Mouse (Mus musculus): ENCODE results near the gene Gm10190. TPM values are rescaled to one million over a fixed set of nuclear protein-coding genes. Genes with fewer than 3 reads are reported as not detected.

The Gm10190 gene
- polyA plus RNA-seq, 1 experiment from 2014 or later = 3.0 TPM

GRCm38 (mm10) chr17:80367276-80367675 is 6.1 kb downstream of the Gm10190 start:
- Histone ChIP-seq H3K9me3 (no peaks in the 10 kb centered on the region), H3K9ac (no peak overlapping the region), H3K4me3 (no peak overlapping the region), H3K4me2 (no peak overlapping the region), H3K36me3 (no peaks in the 10 kb centered on the region), H3K4me1 (no peaks in the 10 kb centered on the region), H3K27ac (no peak overlapping the region), H3K27me3 (no peaks in the 10 kb centered on the region; the same call in 1 of the 2 replicates)
- WGBS = 83% methylated on average over 5 of the region's 5 CpGs
- ATAC-seq (ENCODE audit: insufficient number of reproducible peaks, insufficient read depth, low FRiP score, low TSS enrichment, low read depth) = no peak

GRCm38 (mm10) chr17:80360245-80360644 is 13.1 kb downstream of the Gm10190 start:
- no peaks in the 10 kb centered on the region for H3K4me1 ChIP-seq
- H3K36me3 ChIP-seq = no peaks in the 10 kb centered on the region
- H3K9me3 ChIP-seq = no peaks in the 10 kb centered on the region
- H3K4me2 ChIP-seq = no peak overlapping the region
- H3K9ac ChIP-seq = no peak overlapping the region
- no peak for ATAC-seq (ENCODE audit: insufficient number of reproducible peaks, insufficient read depth, low FRiP score, low TSS enrichment, low read depth)
- WGBS = 86% methylated on average over 8 of the region's 8 CpGs
- no peak overlapping the region for H3K4me3 ChIP-seq
- no peak overlapping the region for H3K27ac ChIP-seq
- no peaks in the 10 kb centered on the region for H3K27me3 ChIP-seq

GRCm38 (mm10) chr17:80347234-80347633 is 26.1 kb downstream of the Gm10190 start:
- H3K4me1 ChIP-seq = peaks cover 5% of the 10 kb centered on the region; the same call in 1 of the 2 replicates
- ATAC-seq (ENCODE audit: insufficient number of reproducible peaks, insufficient read depth, low FRiP score, low TSS enrichment, low read depth) = no peak
- H3K36me3 ChIP-seq = no peaks in the 10 kb centered on the region
- WGBS = 19% methylated on average over 6 of the region's 6 CpGs
- 0 out of 2 replicates have a peak overlapping the region, but pooled peaks have one; percentile 9 for H3K4me2 ChIP-seq
- no peak overlapping the region; the same call in 1 of the 2 replicates for H3K27ac ChIP-seq
- no peak overlapping the region for H3K4me3 ChIP-seq
- H3K27me3 ChIP-seq = no peaks in the 10 kb centered on the region
- no peaks in the 10 kb centered on the region for H3K9me3 ChIP-seq
- no peak overlapping the region for H3K9ac ChIP-seq

GRCm38 (mm10) chr17:80346591-80347125 is 26.7 kb downstream of the Gm10190 start:
- no peaks in the 10 kb centered on the region for H3K9me3 ChIP-seq
- no peak for ATAC-seq (ENCODE audit: insufficient number of reproducible peaks, insufficient read depth, low FRiP score, low TSS enrichment, low read depth)
- H3K27me3 ChIP-seq = no peaks in the 10 kb centered on the region
- 48% methylated on average over 11 of the region's 11 CpGs for WGBS
- H3K27ac ChIP-seq = no peak overlapping the region; the same call in 1 of the 2 replicates
- 0 out of 2 replicates have a peak overlapping the region, but pooled peaks have one; percentile 9 for H3K4me2 ChIP-seq
- peaks cover 5% of the 10 kb centered on the region; the same call in 1 of the 2 replicates for H3K4me1 ChIP-seq
- no peak overlapping the region for H3K9ac ChIP-seq
- no peaks in the 10 kb centered on the region for H3K36me3 ChIP-seq
- H3K4me3 ChIP-seq = no peak overlapping the region

- WGBS = 72% methylated on average over 4 of the region's 4 CpGs
- H3K9me3 ChIP-seq = no peaks in the 10 kb centered on the region
- no peak for ATAC-seq (ENCODE audit: insufficient number of reproducible peaks, insufficient read depth, low FRiP score, low TSS enrichment, low read depth)
- H3K4me3 ChIP-seq = no peak overlapping the region
- H3K27ac ChIP-seq = no peak overlapping the region
- peaks cover 5% of the 10 kb centered on the region; the same call in 1 of the 2 replicates for H3K4me1 ChIP-seq
- H3K27me3 ChIP-seq = no peaks in the 10 kb centered on the region
- no peak overlapping the region for H3K4me2 ChIP-seq
- no peaks in the 10 kb centered on the region for H3K36me3 ChIP-seq
- no peak overlapping the region for H3K9ac ChIP-seq
These were observed 28.1 kb downstream of the Gm10190 start for GRCm38 (mm10) chr17:80345277-80345676.

GRCm38 (mm10) chr17:80332386-80332785 is 41.0 kb downstream of the Gm10190 start:
- no peak for ATAC-seq (ENCODE audit: insufficient number of reproducible peaks, insufficient read depth, low FRiP score, low TSS enrichment, low read depth)
- no peak overlapping the region for H3K4me2 ChIP-seq

GRCm38 (mm10) chr17:80326431-80326830 is 46.9 kb downstream of the Gm10190 start:
- H3K9ac ChIP-seq = no peak overlapping the region
- ATAC-seq (ENCODE audit: insufficient number of reproducible peaks, insufficient read depth, low FRiP score, low TSS enrichment, low read depth) = no peak
- no peaks in the 10 kb centered on the region for H3K36me3 ChIP-seq
- 53% methylated on average over 3 of the region's 3 CpGs for WGBS
- H3K27ac ChIP-seq = no peak overlapping the region
- no peaks in the 10 kb centered on the region for H3K9me3 ChIP-seq
- no peaks in the 10 kb centered on the region for H3K27me3 ChIP-seq
- no peak overlapping the region for H3K4me2 ChIP-seq
- H3K4me1 ChIP-seq = no peaks in the 10 kb centered on the region
- H3K4me3 ChIP-seq = no peak overlapping the region

More at GRCm38 (mm10) chr17:80332386-80332785, 41.0 kb downstream of the Gm10190 start:
- Histone ChIP-seq H3K27ac (no peak overlapping the region), H3K36me3 (no peaks in the 10 kb centered on the region), H3K27me3 (no peaks in the 10 kb centered on the region), H3K4me1 (no peaks in the 10 kb centered on the region), H3K4me3 (no peak overlapping the region), H3K9ac (no peak overlapping the region), H3K9me3 (no peaks in the 10 kb centered on the region)
- 75% methylated on average over 2 of the region's 2 CpGs for WGBS

GRCm38 (mm10) chr17:80325456-80325855 is 47.9 kb downstream of the Gm10190 start:
- Histone ChIP-seq H3K4me1 (no peaks in the 10 kb centered on the region), H3K9me3 (no peaks in the 10 kb centered on the region), H3K27ac (no peak overlapping the region), H3K36me3 (no peaks in the 10 kb centered on the region), H3K27me3 (no peaks in the 10 kb centered on the region), H3K4me2 (no peak overlapping the region), H3K4me3 (no peak overlapping the region), H3K9ac (no peak overlapping the region)
- WGBS = 79% methylated on average over 4 of the region's 5 CpGs
- no peak for ATAC-seq (ENCODE audit: insufficient number of reproducible peaks, insufficient read depth, low FRiP score, low TSS enrichment, low read depth)

- H3K9me3 ChIP-seq = no peaks in the 10 kb centered on the region
- no peak for ATAC-seq (ENCODE audit: insufficient number of reproducible peaks, insufficient read depth, low FRiP score, low TSS enrichment, low read depth)
- H3K4me3 ChIP-seq = no peak overlapping the region
- no peaks in the 10 kb centered on the region for H3K36me3 ChIP-seq
- H3K4me1 ChIP-seq = no peaks in the 10 kb centered on the region
- no peak overlapping the region for H3K9ac ChIP-seq
- H3K27ac ChIP-seq = no peak overlapping the region
- WGBS = 81% methylated on average over 7 of the region's 7 CpGs
- H3K27me3 ChIP-seq = no peaks in the 10 kb centered on the region
- no peak overlapping the region for H3K4me2 ChIP-seq
These were observed 48.8 kb downstream of the Gm10190 start for GRCm38 (mm10) chr17:80324521-80324920.

- WGBS = 73% methylated on average over 8 of the region's 8 CpGs
- no peak for ATAC-seq (ENCODE audit: insufficient number of reproducible peaks, insufficient read depth, low FRiP score, low TSS enrichment, low read depth)
These were observed 49.7 kb downstream of the Gm10190 start for GRCm38 (mm10) chr17:80323658-80324057.

More at GRCm38 (mm10) chr17:80323658-80324057, 49.7 kb downstream of the Gm10190 start:
- Histone ChIP-seq H3K9me3 (no peaks in the 10 kb centered on the region), H3K9ac (no peak overlapping the region), H3K27me3 (no peaks in the 10 kb centered on the region), H3K4me3 (no peak overlapping the region), H3K36me3 (no peaks in the 10 kb centered on the region), H3K27ac (no peak overlapping the region), H3K4me2 (no peak overlapping the region), H3K4me1 (no peaks in the 10 kb centered on the region)
